Mouse (Mus musculus) liver, postnatal 0 days (tissue): Measurements from ENCODE around the gene Dexi.

Experiments used
- CTCF ChIP-seq: sonication (generic); IDR thresholded peaks from 2 replicates; pipeline ENCODE4 v1.5.1; 2016; ENCODE audit warnings: antibody characterized with exemption, low read depth
- EP300 ChIP-seq: IDR thresholded peaks from 2 replicates; pipeline ENCODE4 v1.6.1; 2016; ENCODE audit warnings: antibody characterized with exemption, low read depth, mild to moderate bottlenecking

DNA sequence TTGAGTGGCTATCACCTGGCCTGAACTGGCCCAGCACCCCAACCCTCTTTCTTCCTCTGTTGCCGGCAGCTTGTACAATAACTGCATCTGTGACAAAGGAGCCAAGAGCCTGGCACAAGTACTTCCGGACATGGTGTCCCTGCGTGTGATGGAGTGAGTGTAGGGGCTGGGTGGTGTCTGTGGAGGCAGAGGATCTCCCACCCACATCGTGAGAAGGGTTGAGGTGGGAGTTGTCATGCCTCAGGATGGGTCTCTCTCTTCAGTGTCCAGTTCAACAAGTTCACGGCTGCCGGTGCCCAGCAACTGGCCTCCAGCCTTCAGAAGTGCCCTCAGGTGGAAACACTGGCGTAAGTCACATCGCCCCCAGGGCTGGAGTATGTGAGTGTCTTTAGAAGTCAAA lies 19.2 kb downstream of the Dexi start:
- TF ChIP-seq CTCF (no peak), EP300 (no peak)
